Mouse (Mus musculus): ENCODE data around the gene Mfap3. TPM values are rescaled to one million over a fixed set of nuclear protein-coding genes. Genes with fewer than 3 reads are reported as not detected.

Mfap3 gene
- total RNA-seq, 2 experiments from 2014 or later: 26.8 to 27.6 TPM

Other genes with a start within 250 kb of the Mfap3 start
- gene Fam114a2, start within 50 bp of the Mfap3 start, total RNA-seq (2021): 10 to 100 TPM; 43.1 to 45.6 TPM
- 1 to 10 TPM; 8.2 to 9.1 TPM for gene Galnt10, start 126.8 kb downstream of the Mfap3 start, total RNA-seq (2021)